Mouse (Mus musculus) forebrain, embryonic 16.5 days (tissue): Measurements from ENCODE around the gene Cgnl1. TPM values are rescaled to one million over a fixed set of nuclear protein-coding genes. Genes with fewer than 3 reads are reported as not detected.
A peak's percentile ranks its signal among the peaks of the same experiment; 100 is the strongest.

ENCODE experiments used
- ATAC-seq: fragments of 200-750 bp; cut with Nextera tagmentation; 2 replicates; pipeline ENCODE4 v1.8.0; 2017; ENCODE audit warnings: mild to moderate bottlenecking, moderate library complexity
- H3K27ac ChIP-seq: fragments of 300-500 bp; sonication (generic); 2 replicates; pipeline ENCODE4 v1.5.1; 2014; ENCODE audit warnings: low read length, control low read depth
- H3K27me3 ChIP-seq: fragments of 300-500 bp; sonication (generic); replicated peaks from 2 replicates; pipeline ENCODE4 v1.6.1; 2014; ENCODE audit warnings: low read length; ENCODE audit not compliant: control insufficient read depth, insufficient read depth
- H3K36me3 ChIP-seq: fragments of 300-500 bp; sonication (generic); 2 replicates; pipeline ENCODE4 v1.6.1; 2014; ENCODE audit not compliant: control insufficient read depth, insufficient read depth
- H3K4me1 ChIP-seq: fragments of 300-500 bp; sonication (generic); replicated peaks from 2 replicates; pipeline ENCODE4 v1.6.1; 2014; ENCODE audit warnings: low read length; ENCODE audit not compliant: control insufficient read depth, insufficient read depth
- H3K4me2 ChIP-seq: fragments of 300-500 bp; sonication (generic); 2 replicates; pipeline ENCODE4 v1.6.1; 2014; ENCODE audit warnings: mild to moderate bottlenecking, low read length, control low read depth
- H3K4me3 ChIP-seq: fragments of 300-500 bp; sonication (generic); replicated peaks from 2 replicates; pipeline ENCODE4 v1.5.1; 2014; ENCODE audit warnings: mild to moderate bottlenecking, low read length, control low read depth
- H3K9ac ChIP-seq: fragments of 300-500 bp; sonication (generic); replicated peaks from 2 replicates; pipeline ENCODE4 v1.6.1; 2014; ENCODE audit warnings: low read depth, low read length, control low read depth
- H3K9me3 ChIP-seq: fragments of 300-500 bp; sonication (generic); 2 replicates; pipeline ENCODE4 v1.6.1; 2016; ENCODE audit warnings: low read length; ENCODE audit not compliant: control insufficient read depth
- WGBS: fragments of 180-500 bp; shearing (Covaris S2); extraction: QIAGEN DNeasy Blood & Tissue Kit; methylation state at CpG from one replicate; pipeline ENCODE4 v1.1.7; 2014; 5-methylcytosine and 5-hydroxymethylcytosine counted together
- polyA plus RNA-seq: library from polyadenylated mRNA; unstranded; fragments of >200 nt; fragmentation: Nextera tagmentation; extraction: Ambion mirVana; gene quantifications from 2 replicates; pipeline ENCODE4 v1.2.1, GENCODE M21; 2015

The Cgnl1 gene
- polyA plus RNA-seq, 1 experiment from 2014 or later: 4.3 TPM

- H3K4me1 ChIP-seq: no peaks in the 10 kb centered on the region
- ATAC-seq: no peak
- H3K27ac ChIP-seq: no peak overlapping the region
- no peaks in the 10 kb centered on the region for H3K9me3 ChIP-seq
- no peaks in the 10 kb centered on the region for H3K36me3 ChIP-seq
- 80% methylated on average over 12 of the region's 12 CpGs for WGBS
- H3K27me3 ChIP-seq: no peaks in the 10 kb centered on the region
- H3K9ac ChIP-seq: no peak overlapping the region
- H3K4me3 ChIP-seq: no peak overlapping the region
- no peak overlapping the region for H3K4me2 ChIP-seq
Measured at GRCm38 (mm10) chr9:71738081-71738930, 33.1 kb downstream of the Cgnl1 start.

GRCm38 (mm10) chr9:71737257-71738023, 34.0 kb downstream of the Cgnl1 start:
- Histone ChIP-seq H3K9me3 (no peaks in the 10 kb centered on the region), H3K4me3 (no peak overlapping the region), H3K36me3 (no peaks in the 10 kb centered on the region), H3K4me1 (no peaks in the 10 kb centered on the region), H3K27ac (no peak overlapping the region), H3K4me2 (no peak overlapping the region), H3K9ac (no peak overlapping the region), H3K27me3 (no peaks in the 10 kb centered on the region)
- WGBS: 58% methylated on average over 3 of the region's 3 CpGs
- ATAC-seq: peak; percentile 28; the same call in 1 of the 2 replicates

- no peak overlapping the region for H3K4me3 ChIP-seq
- H3K27ac ChIP-seq: no peak overlapping the region
- H3K4me1 ChIP-seq: no peaks in the 10 kb centered on the region
- H3K27me3 ChIP-seq: no peaks in the 10 kb centered on the region
- ATAC-seq: no peak
- H3K36me3 ChIP-seq: no peaks in the 10 kb centered on the region
- no peaks in the 10 kb centered on the region for H3K9me3 ChIP-seq
- H3K4me2 ChIP-seq: no peak overlapping the region
- WGBS: 91% methylated on average over 7 of the region's 7 CpGs
- H3K9ac ChIP-seq: no peak overlapping the region
Measured at GRCm38 (mm10) chr9:71735886-71736285, 35.5 kb downstream of the Cgnl1 start.

GRCm38 (mm10) chr9:71733559-71733958, 37.8 kb downstream of the Cgnl1 start:
- H3K4me1 ChIP-seq: peaks cover 5% of the 10 kb centered on the region
- no peak overlapping the region for H3K4me3 ChIP-seq
- no peak for ATAC-seq
- H3K27me3 ChIP-seq: no peaks in the 10 kb centered on the region
- WGBS: 89% methylated on average over 2 of the region's 2 CpGs
- no peak overlapping the region for H3K9ac ChIP-seq
- H3K9me3 ChIP-seq: no peaks in the 10 kb centered on the region
- no peak overlapping the region for H3K4me2 ChIP-seq
- H3K27ac ChIP-seq: no peak overlapping the region
- H3K36me3 ChIP-seq: no peaks in the 10 kb centered on the region

GRCm38 (mm10) chr9:71728822-71729311, 42.5 kb downstream of the Cgnl1 start:
- Histone ChIP-seq H3K9me3 (no peaks in the 10 kb centered on the region), H3K27me3 (no peaks in the 10 kb centered on the region), H3K4me2 (no peak overlapping the region), H3K4me3 (no peak overlapping the region), H3K36me3 (no peaks in the 10 kb centered on the region), H3K4me1 (peaks cover 7% of the 10 kb centered on the region), H3K27ac (no peak overlapping the region), H3K9ac (no peak overlapping the region)
- 15% methylated on average over 5 of the region's 5 CpGs for WGBS
- peak; percentile 85 for ATAC-seq

- Histone ChIP-seq H3K9me3 (no peaks in the 10 kb centered on the region), H3K4me2 (no peak overlapping the region), H3K27ac (no peak overlapping the region), H3K36me3 (no peaks in the 10 kb centered on the region), H3K4me1 (peaks cover 7% of the 10 kb centered on the region), H3K9ac (no peak overlapping the region), H3K27me3 (no peaks in the 10 kb centered on the region), H3K4me3 (no peak overlapping the region)
- 87% methylated on average over 4 of the region's 4 CpGs for WGBS
- ATAC-seq: no peak
Measured at GRCm38 (mm10) chr9:71727233-71727632, 44.2 kb downstream of the Cgnl1 start.

- H3K4me2 ChIP-seq: no peak overlapping the region
- no peak for ATAC-seq
Measured at GRCm38 (mm10) chr9:71726121-71726520, 45.3 kb downstream of the Cgnl1 start.

GRCm38 (mm10) chr9:71722366-71722765, 49.0 kb downstream of the Cgnl1 start:
- Histone ChIP-seq H3K27ac (no peak overlapping the region), H3K4me3 (no peak overlapping the region), H3K9me3 (no peaks in the 10 kb centered on the region), H3K4me1 (no peaks in the 10 kb centered on the region), H3K36me3 (no peaks in the 10 kb centered on the region), H3K4me2 (no peak overlapping the region), H3K9ac (no peak overlapping the region), H3K27me3 (no peaks in the 10 kb centered on the region)
- 81% methylated on average over 3 of the region's 3 CpGs for WGBS
- ATAC-seq: no peak

More at GRCm38 (mm10) chr9:71726121-71726520, 45.3 kb downstream of the Cgnl1 start:
- Histone ChIP-seq H3K27me3 (no peaks in the 10 kb centered on the region), H3K9ac (no peak overlapping the region), H3K4me1 (peaks cover 7% of the 10 kb centered on the region), H3K36me3 (no peaks in the 10 kb centered on the region), H3K27ac (no peak overlapping the region), H3K4me3 (no peak overlapping the region), H3K9me3 (no peaks in the 10 kb centered on the region)
- WGBS: 85% methylated on average over 3 of the region's 3 CpGs

GRCm38 (mm10) chr9:71716995-71717394, 54.4 kb downstream of the Cgnl1 start:
- Histone ChIP-seq H3K27me3 (no peaks in the 10 kb centered on the region), H3K9ac (no peak overlapping the region), H3K4me2 (no peak overlapping the region), H3K27ac (no peak overlapping the region), H3K9me3 (no peaks in the 10 kb centered on the region), H3K4me1 (no peaks in the 10 kb centered on the region), H3K36me3 (no peaks in the 10 kb centered on the region), H3K4me3 (no peak overlapping the region)
- 69% methylated on average over 5 of the region's 5 CpGs for WGBS
- ATAC-seq: no peak
